Mouse (Mus musculus) erythroblast, embryonic 14.5 days (primary cell): Measurements from ENCODE around the gene Tbl1xr1.

Experiments
- GATA1 ChIP-seq: IDR thresholded peaks from 2 replicates; pipeline ENCODE4 v1.6.1; 2012; ENCODE audit warnings: low read length, inconsistent platforms, mixed read lengths
- TAL1 ChIP-seq: IDR thresholded peaks from 3 replicates; pipeline ENCODE4 v1.6.1; 2012; ENCODE audit warnings: low read length, inconsistent platforms, mixed read lengths

DNA sequence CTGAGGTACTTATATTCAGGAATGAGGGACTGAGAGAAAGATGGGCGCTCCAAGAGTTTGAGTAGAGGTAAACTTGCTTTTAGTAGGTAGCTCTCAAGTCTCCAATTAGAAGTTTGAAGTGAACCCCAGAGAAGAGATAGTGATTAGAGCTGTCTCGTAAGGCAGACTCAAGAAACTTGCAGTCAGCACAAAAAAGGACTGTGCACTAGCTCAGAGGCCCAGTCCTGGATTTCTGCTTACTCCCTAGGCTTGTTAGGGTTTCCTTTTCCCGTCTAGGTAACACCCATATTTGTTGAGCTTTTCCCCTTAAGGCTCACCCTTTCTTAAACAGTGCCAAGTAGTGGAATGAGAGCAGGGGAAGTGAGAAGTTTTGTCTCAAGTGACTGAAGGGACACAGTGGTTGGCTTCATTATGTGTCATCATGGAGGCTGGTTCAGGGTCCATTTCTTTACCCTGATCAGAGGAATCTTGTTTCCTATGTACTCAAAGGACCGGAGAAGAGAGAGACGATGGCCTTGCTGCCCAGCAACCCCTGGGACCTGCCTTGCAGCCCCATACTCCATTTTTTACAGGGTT is 49.9 kb downstream of the Tbl1xr1 start:
- no peak for TF ChIP-seq GATA1
- TF ChIP-seq TAL1 = no peak
